Mouse (Mus musculus) urinary bladder, postnatal 4 days (tissue): Measurements from ENCODE around the gene Tap1.
"Not testable (repeated sequence)": the region's sequence is repeated elsewhere in the genome, so short reads cannot be mapped to it uniquely, and the experiment has no call there.

ENCODE experiments used
- DNase-seq, 2 experiments: peaks; one replicate each; pipeline ENCODE4 v3.0.0; 2021 to 2022; ENCODE audit warnings: low spot score in 2 of 2

Gene Tap1

GRCm38 (mm10) chr17:34187261-34187916, at the start of gene Tap1, which contains the start of gene Psmb9:
Gene Tap1 (plus strand): TSS chr17:34187553.
Gene Psmb9 (minus strand): TSS chr17:34187764.
- peak; percentile 95 to 98 for DNase-seq

- no peak for DNase-seq
Observed at GRCm38 (mm10) chr17:34137601-34138000, 49.8 kb upstream of the Tap1 start.

GRCm38 (mm10) chr17:34138655-34139054, 48.7 kb upstream of the Tap1 start:
- DNase-seq = no peak

- DNase-seq = no peak
Observed at GRCm38 (mm10) chr17:34139416-34139815, 47.9 kb upstream of the Tap1 start.

GRCm38 (mm10) chr17:34140240-34140639, 47.1 kb upstream of the Tap1 start:
- DNase-seq = no peak

- no peak for DNase-seq
Observed at GRCm38 (mm10) chr17:34141448-34141847, 45.9 kb upstream of the Tap1 start.

GRCm38 (mm10) chr17:34142456-34143010, 44.8 kb upstream of the Tap1 start:
- DNase-seq = no peak

- DNase-seq = no peak
Observed at GRCm38 (mm10) chr17:34143033-34143432, 44.3 kb upstream of the Tap1 start, which contains the start of gene H2-DMb2. Gene H2-DMb2 (plus strand): TSS chr17:34143307.

- DNase-seq = no peak
Observed at GRCm38 (mm10) chr17:34143461-34143860, 43.9 kb upstream of the Tap1 start.

GRCm38 (mm10) chr17:34144221-34144620, 43.1 kb upstream of the Tap1 start:
- not testable (repeated sequence) for DNase-seq

- DNase-seq = no peak
Observed at GRCm38 (mm10) chr17:34144960-34145371, 42.4 kb upstream of the Tap1 start.

- DNase-seq = no peak
Observed at GRCm38 (mm10) chr17:34152923-34153322, 34.4 kb upstream of the Tap1 start, which contains the start of gene H2-DMb1. Gene H2-DMb1 (plus strand): TSS chr17:34153072.

- no peak for DNase-seq
Observed at GRCm38 (mm10) chr17:34155534-34155933, 31.8 kb upstream of the Tap1 start.

GRCm38 (mm10) chr17:34164202-34164895, 23.0 kb upstream of the Tap1 start:
- DNase-seq = no peak

- DNase-seq = no peak
Observed at GRCm38 (mm10) chr17:34165033-34165730, 22.2 kb upstream of the Tap1 start.

- no peak for DNase-seq
Observed at GRCm38 (mm10) chr17:34169279-34169678, 18.1 kb upstream of the Tap1 start.

GRCm38 (mm10) chr17:34170487-34170876, 16.9 kb upstream of the Tap1 start:
- DNase-seq = no peak

GRCm38 (mm10) chr17:34170877-34171498, 16.4 kb upstream of the Tap1 start:
- DNase-seq = peak; percentile 52 to 85

- no peak for DNase-seq
Observed at GRCm38 (mm10) chr17:34172528-34172927, 14.8 kb upstream of the Tap1 start.

GRCm38 (mm10) chr17:34174075-34174474, 13.3 kb upstream of the Tap1 start:
- no peak for DNase-seq

- no peak for DNase-seq
Observed at GRCm38 (mm10) chr17:34177179-34177578, 10.2 kb upstream of the Tap1 start.

GRCm38 (mm10) chr17:34179019-34179418, 8.3 kb upstream of the Tap1 start:
- DNase-seq = no peak
